ENCODE assay signal across 8 mouse cellular contexts in genomic region chr11:100352076-100352857, GRCm38 (mm10). TPM values are rescaled to one million over a fixed set of nuclear protein-coding genes. Genes with fewer than 3 reads are reported as not detected.
DNase-seq lines count a peak whose midpoint lies in the region; ATAC-seq and TF ChIP-seq lines count a peak whose summit lies in the region.

No protein-coding gene starts in this region.

- no peak overlapping the region for H3K27ac ChIP-seq in heart, adult 2 months
- no peak overlapping the region for H3K27ac ChIP-seq in heart, embryonic 10.5 days
- H3K27ac ChIP-seq in neural tube, embryonic 11.5 days (ENCODE audit: low read depth, low read length): no peak overlapping the region

- H3K4me3 ChIP-seq in heart, adult 2 months: no peak overlapping the region
- no peak overlapping the region for H3K4me3 ChIP-seq in heart, embryonic 10.5 days
- no peak overlapping the region for H3K4me3 ChIP-seq in neural tube, embryonic 11.5 days (ENCODE audit: low read depth, low read length)

- intact Hi-C loops in heart, adult 2 months (cut with DNase I): no loop called here

- no peak for TF ChIP-seq EP300 in heart, adult 2 months (IDR thresholded peaks at IDR 0.05; ENCODE audit: insufficient read depth, low read depth, low read length)

- no peaks in the 10 kb centered on the region for H3K79me2 ChIP-seq in heart, adult 2 months (replicated peaks; ENCODE audit: control insufficient read depth, insufficient read depth, low read length)

- no peak overlapping the region for H3K9ac ChIP-seq in heart, adult 2 months (ENCODE audit: low read depth, low read length)
- H3K9ac ChIP-seq in neural tube, embryonic 11.5 days (ENCODE audit: low read length): no peak overlapping the region

- WGBS in heart, adult 2 months: 32% methylated on average over 10 of the region's 10 CpGs
- WGBS in heart, embryonic 10.5 days: 27% methylated on average over 10 of the region's 10 CpGs
- WGBS in neural tube, embryonic 11.5 days: 34% methylated on average over 10 of the region's 10 CpGs

- TF ChIP-seq CTCF in heart, adult 2 months (IDR thresholded peaks at IDR 0.05): peak; percentile 52

- H3K27me3 ChIP-seq in heart, adult 2 months (ENCODE audit: control insufficient read depth, insufficient read depth, low read length): 0 out of 2 replicates have a peak, but pooled peaks cover 2% of the 10 kb centered on the region
- peaks cover 72% of the 10 kb centered on the region for H3K27me3 ChIP-seq in heart, embryonic 10.5 days (ENCODE audit: insufficient read depth, poor library complexity, severe bottlenecking)
- H3K27me3 ChIP-seq in neural tube, embryonic 11.5 days (ENCODE audit: control insufficient read depth, insufficient read depth, low read length): peaks cover 17% of the 10 kb centered on the region

- H3K36me3 ChIP-seq in heart, adult 2 months (ENCODE audit: control insufficient read depth, insufficient read depth, low read length): no peaks in the 10 kb centered on the region
- H3K36me3 ChIP-seq in heart, embryonic 10.5 days: no peaks in the 10 kb centered on the region
- no peaks in the 10 kb centered on the region for H3K36me3 ChIP-seq in neural tube, embryonic 11.5 days (ENCODE audit: control insufficient read depth, insufficient read depth, low read length)

- H3K9me3 ChIP-seq in heart, embryonic 10.5 days: no peaks in the 10 kb centered on the region
- H3K9me3 ChIP-seq in neural tube, embryonic 11.5 days (ENCODE audit: control insufficient read depth, low read length): no peaks in the 10 kb centered on the region

- DNase-seq in heart, adult 2 months: no peak
- no peak for DNase-seq in heart, embryonic 10.5 days (ENCODE audit: low spot score)
- peak; percentile 45 for DNase-seq in neural tube, embryonic 11.5 days (ENCODE audit: low spot score)
- DNase-seq in neural tube, embryonic 10.5 days (ENCODE audit: extremely low spot score, low spot score): no peak
- DNase-seq in lung, postnatal 10 days: peak; percentile 57
- DNase-seq in T-cell, adult 2 months (ENCODE audit: low spot score): no peak
- no peak for DNase-seq in right cerebral cortex, postnatal 25 days

- peaks cover 2% of the 10 kb centered on the region; the same call in 1 of the 2 replicates for H3K4me1 ChIP-seq in heart, adult 2 months (ENCODE audit: control insufficient read depth, insufficient read depth, low read length)
- peaks cover 36% of the 10 kb centered on the region for H3K4me1 ChIP-seq in heart, embryonic 10.5 days
- 0 out of 2 replicates have a peak, but pooled peaks cover 2% of the 10 kb centered on the region for H3K4me1 ChIP-seq in neural tube, embryonic 11.5 days (ENCODE audit: control insufficient read depth, insufficient read depth, low read length)

- no peak for TF ChIP-seq POLR2A in heart, adult 2 months (IDR thresholded peaks at IDR 0.05; ENCODE audit: insufficient read depth, low read depth, low read length)

- no peak for ATAC-seq in neural tube, embryonic 11.5 days (ENCODE audit: insufficient read depth, low FRiP score, low TSS enrichment)
- ATAC-seq in common myeloid progenitor, adult 5-6 weeks (replicated peaks; ENCODE audit: low read depth, poor library complexity, severe bottlenecking): 0 out of 2 replicates have a peak, but pooled peaks have one; percentile 37

- no peak overlapping the region for H3K4me2 ChIP-seq in neural tube, embryonic 11.5 days (ENCODE audit: low read depth)

RNA-seq across cellular contexts. Expression of gene Hap1, which starts 3.7 kb away (rescaled TPM):
- total RNA-seq in heart, adult 2 months (2021): 1 to 10 TPM; 1.3 to 1.5 TPM
- polyA plus RNA-seq in heart, adult 2 months (2012; rRNA removed): 0.97 and 1.4 TPM in 2 replicates
- polyA plus RNA-seq in heart, embryonic 10.5 days (2016; fragmentation: Nextera tagmentation; extraction: Ambion mirVana): 5.1 and 8.4 TPM in 2 replicates
- polyA plus RNA-seq in neural tube, embryonic 11.5 days (2014; fragmentation: Nextera tagmentation; extraction: Ambion mirVana): 10.4 and 10.6 TPM in 2 replicates
- total RNA-seq in common myeloid progenitor, adult 5-6 weeks (2017): not detected in 2 replicates

RNA-seq across cellular contexts. Expression of gene Gast, which starts 18.1 kb away (rescaled TPM):
- total RNA-seq in heart, adult 2 months (2021): not detected
- not detected in 2 replicates for polyA plus RNA-seq in heart, adult 2 months (2012; rRNA removed)
- polyA plus RNA-seq in heart, embryonic 10.5 days (2016; fragmentation: Nextera tagmentation; extraction: Ambion mirVana): not detected in 2 replicates
- not detected in 2 replicates for polyA plus RNA-seq in neural tube, embryonic 11.5 days (2014; fragmentation: Nextera tagmentation; extraction: Ambion mirVana)
- total RNA-seq in common myeloid progenitor, adult 5-6 weeks (2017): not detected in 2 replicates

RNA-seq across cellular contexts. Expression of gene Eif1, which starts 32.6 kb away (rescaled TPM):
- 1,000 to 10,000 TPM; 1,735 to 2,054 TPM for total RNA-seq in heart, adult 2 months (2021)
- polyA plus RNA-seq in heart, adult 2 months (2012; rRNA removed): 195 and 341 TPM in 2 replicates
- polyA plus RNA-seq in heart, embryonic 10.5 days (2016; fragmentation: Nextera tagmentation; extraction: Ambion mirVana): 1,444 and 1,503 TPM in 2 replicates
- polyA plus RNA-seq in neural tube, embryonic 11.5 days (2014; fragmentation: Nextera tagmentation; extraction: Ambion mirVana): 1,679 and 1,757 TPM in 2 replicates
- total RNA-seq in common myeloid progenitor, adult 5-6 weeks (2017): 220 and 411 TPM in 2 replicates

RNA-seq across cellular contexts. Expression of gene Jup, which starts 45.3 kb away (rescaled TPM):
- 100 to 1,000 TPM; 234 to 237 TPM for total RNA-seq in heart, adult 2 months (2021)
- 317 and 318 TPM in 2 replicates for polyA plus RNA-seq in heart, adult 2 months (2012; rRNA removed)
- 91.3 and 112 TPM in 2 replicates for polyA plus RNA-seq in heart, embryonic 10.5 days (2016; fragmentation: Nextera tagmentation; extraction: Ambion mirVana)
- 43.8 and 48.8 TPM in 2 replicates for polyA plus RNA-seq in neural tube, embryonic 11.5 days (2014; fragmentation: Nextera tagmentation; extraction: Ambion mirVana)
- total RNA-seq in common myeloid progenitor, adult 5-6 weeks (2017): 1.9 and 2.5 TPM in 2 replicates

Comparison
In these comparisons a context has a peak if more than half of its experiments do, and no peak if none do; other contexts are left out.
1. DNase-seq: peak in neural tube, embryonic 11.5 days (single experiment) and lung, postnatal 10 days (single experiment); none in heart, adult 2 months (0 of 2), heart, embryonic 10.5 days (single experiment), neural tube, embryonic 10.5 days (single experiment), T-cell, adult 2 months (single experiment) and right cerebral cortex, postnatal 25 days (single experiment).